Mouse (Mus musculus) cortical plate, adult 2 months (tissue): ENCODE measurements around the gene Filip1l.

Source experiments
- CTCF ChIP-seq: fragments of 200-500 bp; IDR thresholded peaks from 2 replicates; pipeline ENCODE4 v1.5.1; 2011; ENCODE audit warnings: mild to moderate bottlenecking, control low read depth, low read length; ENCODE audit not compliant: insufficient read depth; ENCODE audit errors: extremely low read depth
- POLR2A ChIP-seq: fragments of 200-500 bp; IDR thresholded peaks from 2 replicates; pipeline ENCODE4 v1.6.1; 2011; ENCODE audit warnings: mild to moderate bottlenecking, low read length, control low read depth; ENCODE audit not compliant: insufficient read depth; ENCODE audit errors: extremely low read depth

- no peak for TF ChIP-seq CTCF
- TF ChIP-seq POLR2A: no peak
Observed at GRCm38 (mm10) chr16:57357011-57357410, 4.1 kb downstream of the Filip1l start.
